Mouse (Mus musculus): ENCODE data around the gene Epha8. TPM values are rescaled to one million over a fixed set of nuclear protein-coding genes. Genes with fewer than 3 reads are reported as not detected.

Epha8 gene
- total RNA-seq, 2 experiments from 2014 or later, result not detected

Other genes starting within 250 kb of the Epha8 start
- gene Ephb2, start 120.8 kb downstream of the Epha8 start, total RNA-seq (2015), result 1.1 and 1.4 TPM in 2 replicates
- gene Ephb2, start 120.8 kb downstream of the Epha8 start, total RNA-seq (2017), result 0.77 and 1.2 TPM in 2 replicates
- 2.2 and 3.3 TPM in 2 replicates for gene C1qb, start 70.6 kb downstream of the Epha8 start, total RNA-seq (2015)
- 1.9 and 2.2 TPM in 2 replicates for gene C1qb, start 70.6 kb downstream of the Epha8 start, total RNA-seq (2017)
- gene C1qc, start 63.8 kb downstream of the Epha8 start, total RNA-seq (2015), result 0.98 and 1.4 TPM in 2 replicates
- 0.53 and 0.62 TPM in 2 replicates for gene C1qc, start 63.8 kb downstream of the Epha8 start, total RNA-seq (2017)
- 1.0 and 2.3 TPM in 2 replicates for gene C1qa, start 58.0 kb downstream of the Epha8 start, total RNA-seq (2015)
- gene C1qa, start 58.0 kb downstream of the Epha8 start, total RNA-seq (2017), result 0.29 and 1.0 TPM in 2 replicates
- gene Zbtb40, start 92.0 kb upstream of the Epha8 start, total RNA-seq (2015), result 3.1 and 3.5 TPM in 2 replicates
- gene Zbtb40, start 92.0 kb upstream of the Epha8 start, total RNA-seq (2017), result 5.7 and 6.6 TPM in 2 replicates